ENCODE assay signal across 32 mouse cellular contexts in genomic region chrX:13329611-13330010, GRCm38 (mm10).
"Had no signal": no experiment of that assay in that cellular context is flagged by ENCODE, and none has a peak within 500 bp of the region (broad histone marks: within the 10 kb centered on the region; RNA-seq: fewer than 3 reads in every experiment).

No protein-coding gene starts in this region.

- H3K9me3 ChIP-seq: heart, embryonic 15.5 days; hindbrain, embryonic 10.5 days; hindbrain, embryonic 12.5 days; hindbrain, embryonic 13.5 days; hindbrain, embryonic 15.5 days; intestine, embryonic 15.5 days; kidney, embryonic 15.5 days had no signal

- ATAC-seq: hindbrain, embryonic 16.5 days; hindbrain, postnatal 0 days; inflammation-experienced regulatory T-cells, adult 6 months; intestine, embryonic 15.5 days; intestine, embryonic 16.5 days; intestine, postnatal 0 days had no signal

- H3K4me1 ChIP-seq: heart, embryonic 15.5 days; hindbrain, embryonic 10.5 days; hindbrain, embryonic 12.5 days; hindbrain, embryonic 13.5 days; hindbrain, embryonic 15.5 days; intestine, embryonic 15.5 days; kidney, embryonic 15.5 days had no signal

- H3K4me3 ChIP-seq: heart, embryonic 15.5 days; hindbrain, embryonic 10.5 days; hindbrain, embryonic 12.5 days; hindbrain, embryonic 13.5 days; hindbrain, embryonic 15.5 days; intestine, embryonic 15.5 days; kidney, embryonic 15.5 days; layer of hippocampus, adult 2 months; left cerebral cortex, adult 2 months had no signal

- H3K27ac ChIP-seq: heart, embryonic 15.5 days; hindbrain, embryonic 10.5 days; hindbrain, embryonic 12.5 days; hindbrain, embryonic 13.5 days; hindbrain, embryonic 14.5 days; hindbrain, embryonic 15.5 days; hindbrain, postnatal 0 days; intestine, embryonic 15.5 days; kidney, embryonic 15.5 days; kidney, postnatal 0 days; layer of hippocampus, adult 2 months; left cerebral cortex, adult 2 months had no signal

- H3K36me3 ChIP-seq: heart, embryonic 15.5 days; hindbrain, embryonic 10.5 days; hindbrain, embryonic 12.5 days; hindbrain, embryonic 13.5 days; hindbrain, embryonic 15.5 days; intestine, embryonic 15.5 days; kidney, embryonic 15.5 days had no signal

- H3K4me2 ChIP-seq: heart, embryonic 15.5 days; hindbrain, embryonic 12.5 days; hindbrain, embryonic 13.5 days; hindbrain, embryonic 14.5 days; hindbrain, embryonic 15.5 days; intestine, embryonic 15.5 days; kidney, embryonic 15.5 days had no signal

- H3K9ac ChIP-seq: heart, embryonic 15.5 days; hindbrain, embryonic 12.5 days; hindbrain, embryonic 13.5 days; hindbrain, embryonic 14.5 days; hindbrain, embryonic 15.5 days; intestine, embryonic 15.5 days; kidney, embryonic 15.5 days had no signal

- DNase-seq: heart, postnatal 10 days; heart, postnatal 14 days; heart, postnatal 36 days; heart, postnatal 4 days; kidney, adult 11 months; kidney, adult 18-20 months; kidney, adult 2 months; kidney, adult 8-10 months; kidney, adult 9 months; kidney, postnatal 10 days; kidney, postnatal 14 days; kidney, postnatal 25 days; kidney, postnatal 36 days; kidney, postnatal 4 days; layer of hippocampus, adult 9-11 months; layer of hippocampus, postnatal 36 days had no signal

- H3K27me3 ChIP-seq: hindbrain, embryonic 15.5 days; intestine, embryonic 15.5 days had no signal
